Mouse (Mus musculus): Measurements from ENCODE around the gene Dtx3l. TPM values are rescaled to one million over a fixed set of nuclear protein-coding genes. Genes with fewer than 3 reads are reported as not detected.
"Not testable (repeated sequence)": the region's sequence is repeated elsewhere in the genome, so short reads cannot be mapped to it uniquely, and the experiment has no call there.

The Dtx3l gene
- polyA plus RNA-seq, 1 experiment from 2014 or later = 3.1 TPM

DNA sequence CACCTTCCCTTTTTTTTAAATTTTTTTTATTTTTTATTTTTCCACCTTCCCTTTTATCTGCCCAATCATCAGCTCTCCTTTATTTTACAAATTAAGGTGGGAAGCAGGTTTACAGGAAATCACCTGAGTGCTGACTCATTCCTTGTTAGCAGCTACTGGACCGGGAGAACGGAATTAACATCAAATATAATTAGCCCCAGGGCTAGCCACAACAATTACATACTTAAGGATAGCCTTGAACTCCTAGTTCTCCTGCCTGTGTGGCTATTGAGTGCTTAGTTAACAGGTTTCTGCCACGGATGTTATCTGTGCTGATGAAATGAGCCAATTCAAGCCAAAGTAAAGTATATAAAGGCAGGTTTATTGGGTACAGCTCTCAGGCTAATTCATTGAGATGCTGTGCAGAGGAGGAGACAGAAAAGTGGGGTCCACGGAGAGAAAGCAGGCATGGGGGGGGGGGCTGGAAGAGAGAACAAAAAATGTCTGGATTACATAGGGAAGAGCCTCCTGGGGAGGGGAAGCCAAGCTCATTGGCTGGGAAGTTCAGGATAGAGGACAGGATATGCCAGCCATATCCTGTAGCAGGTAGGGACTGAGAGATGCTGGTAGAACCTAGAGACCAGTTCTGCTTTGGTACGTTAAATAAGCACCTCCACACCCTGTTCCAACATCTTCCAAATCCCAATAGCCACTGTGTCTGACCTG lies 27.6 kb upstream of the Dtx3l start:
- 41% methylated on average over 5 of the region's 5 CpGs for WGBS
- no peaks in the 10 kb centered on the region for H3K27me3 ChIP-seq
- no peaks in the 10 kb centered on the region for H3K9me3 ChIP-seq
- no peak overlapping the region for H3K4me3 ChIP-seq
- no peaks in the 10 kb centered on the region for H3K36me3 ChIP-seq
- H3K27ac ChIP-seq = no peak overlapping the region
- no peak overlapping the region for H3K9ac ChIP-seq
- no peaks in the 10 kb centered on the region for H3K4me1 ChIP-seq
- ATAC-seq (ENCODE audit: low FRiP score, low read depth) = no peak
- no peak overlapping the region for H3K4me2 ChIP-seq (replicated peaks)

DNA sequence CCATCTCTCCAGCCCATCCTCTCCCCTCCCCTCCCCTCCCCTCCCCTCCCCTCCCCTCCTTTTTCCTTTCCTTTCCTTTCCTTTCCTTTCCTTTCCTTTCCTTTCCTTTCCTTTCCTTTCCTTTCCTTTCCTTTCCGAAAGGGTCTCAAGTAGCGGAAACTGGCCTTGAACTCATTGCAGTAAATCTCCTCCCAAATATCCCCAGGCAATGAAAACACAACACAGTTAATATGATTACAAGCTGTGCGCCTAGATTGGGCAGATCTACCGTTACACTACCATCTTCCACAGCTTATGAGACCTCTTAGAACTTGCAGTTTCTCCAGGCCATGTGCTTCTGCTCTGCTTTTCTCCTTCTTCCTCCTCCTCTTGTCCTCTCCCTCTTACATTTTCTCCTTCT lies 27.0 kb upstream of the Dtx3l start:
- WGBS = 41% methylated on average over 4 of the region's 4 CpGs
- not testable (repeated sequence) for H3K4me1 ChIP-seq; H3K27ac ChIP-seq; ATAC-seq (ENCODE audit: low FRiP score, low read depth); H3K27me3 ChIP-seq; H3K9me3 ChIP-seq; H3K36me3 ChIP-seq; H3K9ac ChIP-seq; H3K4me3 ChIP-seq; H3K4me2 ChIP-seq (replicated peaks)

DNA sequence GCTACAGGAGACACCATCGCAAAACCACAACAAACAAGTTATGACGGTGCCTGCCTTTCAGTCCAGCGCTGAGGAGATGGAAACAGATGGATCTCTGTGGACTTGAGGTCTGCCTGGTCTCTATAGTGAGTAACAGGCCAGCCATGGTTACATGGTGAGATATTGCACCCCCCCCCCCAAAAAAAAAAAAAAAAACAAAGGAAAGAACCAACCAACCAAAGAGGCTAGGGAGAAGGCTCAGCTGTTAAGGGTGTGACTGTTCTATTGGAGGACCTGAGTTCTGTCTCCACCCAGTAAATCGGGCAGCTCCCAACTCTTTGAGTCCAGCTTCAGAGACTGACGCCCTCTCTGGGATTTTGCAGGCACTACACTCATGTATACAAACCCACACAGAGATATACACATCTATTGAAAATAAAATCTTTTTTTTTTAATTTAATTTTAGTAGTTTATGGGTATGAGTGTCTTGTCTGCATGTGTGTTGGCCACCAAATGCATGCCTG lies 13.7 kb upstream of the Dtx3l start:
- 91% methylated on average over 5 of the region's 5 CpGs for WGBS
- Histone ChIP-seq H3K4me1 (no peaks in the 10 kb centered on the region), H3K27me3 (no peaks in the 10 kb centered on the region), H3K4me2 (replicated peaks) (no peak overlapping the region), H3K36me3 (no peaks in the 10 kb centered on the region), H3K4me3 (no peak overlapping the region), H3K27ac (no peak overlapping the region), H3K9ac (no peak overlapping the region), H3K9me3 (no peaks in the 10 kb centered on the region)
- no peak for ATAC-seq (ENCODE audit: low FRiP score, low read depth)

DNA sequence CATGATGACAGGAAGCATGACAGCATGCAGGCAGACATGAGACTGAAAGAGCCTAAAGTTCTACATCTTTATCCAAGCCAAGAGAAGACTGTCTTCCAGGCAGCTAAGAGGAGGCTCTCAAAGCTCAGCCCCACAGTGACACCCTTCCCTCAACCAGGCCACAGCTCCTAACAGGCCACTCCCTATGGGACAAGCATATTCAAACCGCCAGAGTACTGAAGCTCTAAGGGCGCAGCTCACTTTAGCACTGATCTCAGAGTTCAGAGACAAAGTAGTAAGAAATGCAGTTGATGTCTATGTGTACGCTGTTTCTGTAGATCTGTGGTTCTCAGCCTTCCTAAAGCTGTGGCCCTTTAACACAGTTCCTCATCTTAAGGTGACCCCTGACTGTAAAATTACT lies 12.3 kb upstream of the Dtx3l start:
- H3K36me3 ChIP-seq = no peaks in the 10 kb centered on the region
- H3K9ac ChIP-seq = no peak overlapping the region
- no peaks in the 10 kb centered on the region for H3K27me3 ChIP-seq
- no peak overlapping the region for H3K4me3 ChIP-seq
- H3K4me1 ChIP-seq = no peaks in the 10 kb centered on the region
- ATAC-seq (ENCODE audit: low FRiP score, low read depth) = no peak
- no peak overlapping the region for H3K4me2 ChIP-seq (replicated peaks)
- 98% methylated on average over 3 of the region's 3 CpGs for WGBS
- no peaks in the 10 kb centered on the region for H3K9me3 ChIP-seq
- H3K27ac ChIP-seq = no peak overlapping the region

DNA sequence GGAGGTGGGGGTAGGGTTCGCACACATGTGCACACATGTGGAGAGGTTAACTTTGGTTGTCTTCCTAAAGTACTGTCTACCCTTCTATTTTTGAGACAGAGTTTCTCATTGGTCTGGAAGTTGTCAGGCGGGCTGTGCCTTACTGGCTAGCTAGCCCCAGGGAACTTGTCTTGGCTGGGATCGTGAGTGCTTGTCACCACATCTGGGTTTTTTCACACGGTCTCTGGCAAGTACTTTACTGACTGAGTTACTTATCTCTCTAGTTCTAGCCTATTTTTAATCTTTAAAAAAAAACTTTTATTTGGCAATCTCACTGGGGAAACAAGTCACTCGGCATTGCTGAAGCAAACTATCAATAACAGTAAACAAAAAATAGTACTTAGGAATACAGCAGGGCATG lies 10.3 kb upstream of the Dtx3l start:
- H3K9ac ChIP-seq = no peak overlapping the region
- no peak overlapping the region for H3K4me2 ChIP-seq (replicated peaks)
- no peaks in the 10 kb centered on the region for H3K4me1 ChIP-seq
- H3K36me3 ChIP-seq = no peaks in the 10 kb centered on the region
- ATAC-seq (ENCODE audit: low FRiP score, low read depth) = no peak
- WGBS = 77% methylated on average over 5 of the region's 5 CpGs
- no peaks in the 10 kb centered on the region for H3K9me3 ChIP-seq
- no peak overlapping the region for H3K4me3 ChIP-seq
- H3K27me3 ChIP-seq = no peaks in the 10 kb centered on the region
- no peak overlapping the region for H3K27ac ChIP-seq

DNA sequence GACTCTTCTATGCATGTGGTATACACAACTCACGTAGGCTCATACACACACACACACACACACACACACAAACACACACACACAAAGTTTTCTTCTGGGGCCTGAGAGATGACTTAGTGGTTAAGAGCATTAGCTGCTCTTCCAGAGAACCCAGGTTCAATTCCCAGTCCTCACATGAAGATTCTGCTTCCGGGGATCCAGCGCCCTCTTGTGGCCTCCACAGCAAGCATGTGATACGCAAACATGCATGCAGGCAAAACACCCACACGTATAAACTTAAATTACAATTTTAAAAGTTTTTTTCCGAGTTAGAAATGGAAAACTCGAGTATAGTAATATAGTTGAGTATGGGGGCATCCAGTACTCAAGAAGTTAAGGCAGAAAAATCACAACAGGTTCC lies 2.4 kb upstream of the Dtx3l start:
- no peak overlapping the region for H3K27ac ChIP-seq
- H3K4me1 ChIP-seq = peaks cover 7% of the 10 kb centered on the region
- H3K27me3 ChIP-seq = no peaks in the 10 kb centered on the region
- no peaks in the 10 kb centered on the region for H3K36me3 ChIP-seq
- no peak overlapping the region for H3K4me2 ChIP-seq (replicated peaks)
- H3K9me3 ChIP-seq = no peaks in the 10 kb centered on the region
- H3K9ac ChIP-seq = no peak overlapping the region
- H3K4me3 ChIP-seq = no peak overlapping the region
- no peak for ATAC-seq (ENCODE audit: low FRiP score, low read depth)
- 84% methylated on average over 7 of the region's 7 CpGs for WGBS

DNA sequence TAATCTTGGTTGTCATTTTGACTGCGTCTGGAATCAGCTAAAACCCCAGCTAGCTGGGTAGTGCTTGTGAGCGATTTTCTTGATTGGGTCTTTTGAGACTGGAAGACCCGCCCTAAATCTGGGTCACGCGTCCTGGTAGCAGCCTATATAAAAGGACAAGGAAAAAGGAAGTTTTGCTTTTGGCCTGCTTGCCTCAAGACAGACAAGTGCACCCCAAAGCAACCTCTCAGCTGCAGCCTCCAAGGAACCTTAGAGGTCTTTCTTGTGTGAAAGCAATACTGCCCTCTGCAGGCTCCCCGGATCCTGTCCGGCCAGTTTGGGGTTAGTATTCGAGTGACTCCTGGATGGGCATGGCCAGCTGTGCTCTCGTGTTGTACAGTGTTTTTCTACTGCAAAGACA lies 739 bp upstream of the Dtx3l start:
- peak overlapping the region; percentile 55 for H3K4me3 ChIP-seq
- no peaks in the 10 kb centered on the region for H3K9me3 ChIP-seq
- H3K27ac ChIP-seq = no peak overlapping the region
- H3K4me1 ChIP-seq = peaks cover 7% of the 10 kb centered on the region
- no peak overlapping the region for H3K9ac ChIP-seq
- peak; percentile 55; the same call in 1 of the 2 replicates for ATAC-seq (ENCODE audit: low FRiP score, low read depth)
- WGBS = 14% methylated on average over 9 of the region's 9 CpGs
- H3K27me3 ChIP-seq = no peaks in the 10 kb centered on the region
- no peaks in the 10 kb centered on the region for H3K36me3 ChIP-seq
- H3K4me2 ChIP-seq (replicated peaks) = peak overlapping the region; percentile 83

DNA sequence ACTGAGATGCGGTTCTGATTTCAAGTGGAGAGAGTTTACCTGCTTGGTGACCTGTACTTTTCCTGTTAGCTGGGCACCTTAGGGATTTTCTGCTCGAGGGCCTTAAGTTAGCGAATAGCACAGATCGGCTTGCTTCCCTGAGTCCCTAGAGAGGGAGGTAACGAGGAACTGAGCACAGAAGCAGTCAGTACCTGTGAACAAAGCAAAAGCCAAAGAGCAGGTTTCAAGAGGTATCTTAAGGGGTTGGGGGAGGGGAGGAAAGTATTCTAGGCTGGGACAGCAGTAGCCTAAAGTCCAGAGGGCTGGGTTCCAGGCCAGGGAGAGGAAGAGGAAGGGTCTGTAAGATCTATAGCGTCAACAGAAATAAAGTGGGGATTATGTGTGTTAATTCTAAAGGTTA lies 310 bp upstream of the Dtx3l start:
- WGBS = 5% methylated on average over 6 of the region's 6 CpGs
- no peaks in the 10 kb centered on the region for H3K9me3 ChIP-seq
- H3K9ac ChIP-seq = peak overlapping the region; percentile 76
- H3K4me2 ChIP-seq (replicated peaks) = peak overlapping the region; percentile 83
- ATAC-seq (ENCODE audit: low FRiP score, low read depth) = 0 out of 2 replicates have a peak, but pooled peaks have one; percentile 6
- H3K4me1 ChIP-seq = peaks cover 7% of the 10 kb centered on the region
- no peak overlapping the region for H3K27ac ChIP-seq
- no peaks in the 10 kb centered on the region for H3K27me3 ChIP-seq
- no peaks in the 10 kb centered on the region for H3K36me3 ChIP-seq
- peak overlapping the region; percentile 55 for H3K4me3 ChIP-seq

DNA sequence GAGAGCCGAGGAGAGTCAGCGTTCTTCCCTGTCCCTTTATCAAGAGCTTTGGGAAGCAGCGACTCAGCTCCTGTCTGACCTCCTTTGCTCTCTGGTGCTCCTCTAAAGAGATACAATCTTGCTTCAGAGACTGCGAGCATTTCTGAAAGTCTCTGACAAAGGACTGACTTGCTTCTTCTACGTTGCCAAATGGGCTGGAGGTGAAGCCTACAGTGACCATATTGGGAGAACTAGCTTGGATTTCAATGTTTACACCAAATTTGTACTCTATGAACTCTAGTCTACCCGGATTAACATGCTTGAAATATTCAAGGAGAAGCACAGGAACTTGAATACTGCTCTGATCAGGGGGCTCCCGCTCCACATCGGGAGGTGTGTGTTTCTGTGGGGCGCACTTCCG lies 5.8 kb downstream of the Dtx3l start:
- ATAC-seq (ENCODE audit: low FRiP score, low read depth) = no peak
- H3K4me1 ChIP-seq = no peaks in the 10 kb centered on the region
- H3K27me3 ChIP-seq = no peaks in the 10 kb centered on the region
- H3K4me2 ChIP-seq (replicated peaks) = no peak overlapping the region
- no peaks in the 10 kb centered on the region for H3K9me3 ChIP-seq
- no peak overlapping the region for H3K9ac ChIP-seq
- 87% methylated on average over 10 of the region's 10 CpGs for WGBS
- H3K4me3 ChIP-seq = no peak overlapping the region
- no peak overlapping the region for H3K27ac ChIP-seq
- no peaks in the 10 kb centered on the region for H3K36me3 ChIP-seq

DNA sequence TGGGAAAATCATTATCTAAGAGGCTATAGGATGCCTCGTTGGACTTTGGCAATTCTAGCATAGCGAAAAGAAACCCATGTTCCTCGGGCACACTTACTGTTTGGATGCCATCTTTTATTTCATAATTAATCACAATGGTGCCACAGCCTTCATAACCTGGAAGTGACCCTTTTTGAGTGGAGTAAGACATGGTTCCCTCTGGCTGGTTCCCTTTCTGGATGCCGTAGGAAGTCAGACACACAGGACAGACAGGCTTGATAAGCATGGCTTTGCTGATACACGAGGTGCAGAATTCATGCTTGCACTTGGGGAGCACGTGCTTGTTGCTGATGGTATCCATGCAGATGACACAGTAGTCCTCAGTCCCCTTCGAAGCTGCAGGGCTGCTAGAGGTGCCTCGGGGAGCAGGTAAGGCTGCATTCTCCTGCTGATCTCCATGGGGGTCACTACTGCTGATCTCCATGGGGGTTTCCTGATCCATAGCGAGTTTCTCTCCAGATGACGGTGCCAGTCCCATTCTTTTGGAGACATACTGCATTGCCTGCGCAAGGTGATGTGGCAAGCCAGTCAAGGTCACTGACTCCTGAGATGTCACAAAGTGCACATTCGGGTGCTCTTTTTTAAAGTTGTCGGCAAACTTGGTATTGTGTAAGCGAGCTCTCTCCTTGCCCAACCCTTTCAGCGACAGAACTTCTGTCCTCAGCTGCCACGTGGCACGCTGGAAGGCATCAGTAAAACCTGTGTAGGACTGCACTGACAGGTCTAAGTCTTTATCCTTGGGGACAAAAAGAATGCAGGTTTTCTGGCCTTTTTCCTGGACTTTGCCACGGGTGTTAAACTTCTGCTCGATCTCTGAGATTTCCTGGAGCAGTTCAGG lies 6.5 kb downstream of the Dtx3l start:
- no peak for ATAC-seq (ENCODE audit: low FRiP score, low read depth)
- no peak overlapping the region for H3K4me3 ChIP-seq

DNA sequence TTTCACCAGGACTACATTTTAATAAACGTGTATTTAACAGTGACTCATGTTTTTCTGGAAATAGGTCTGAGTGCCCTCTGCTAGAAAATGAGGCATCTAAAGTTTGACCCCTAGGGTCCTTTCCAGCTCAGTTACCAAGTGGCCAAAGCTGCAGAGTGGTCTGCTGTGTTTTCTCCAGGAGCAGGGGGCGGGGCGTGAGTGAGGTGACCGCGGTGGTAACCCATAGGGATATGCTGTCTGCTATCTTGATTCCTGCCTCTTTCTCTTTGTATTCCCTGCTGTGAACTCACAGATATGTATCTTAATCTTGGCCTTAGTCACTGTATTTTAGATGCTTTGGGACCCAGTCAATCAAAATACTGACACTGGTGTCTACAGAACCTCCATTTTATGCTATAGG lies 14.6 kb downstream of the Dtx3l start:
- no peak for ATAC-seq (ENCODE audit: low FRiP score, low read depth)
- WGBS = 91% methylated on average over 5 of the region's 5 CpGs
- Histone ChIP-seq H3K27me3 (no peaks in the 10 kb centered on the region), H3K9ac (no peak overlapping the region), H3K9me3 (no peaks in the 10 kb centered on the region), H3K4me1 (no peaks in the 10 kb centered on the region), H3K27ac (no peak overlapping the region), H3K4me3 (no peak overlapping the region), H3K36me3 (no peaks in the 10 kb centered on the region), H3K4me2 (replicated peaks) (no peak overlapping the region)

More for the DNA sequence above, 6.5 kb downstream of the Dtx3l start:
- WGBS = 86% methylated on average over 19 of the region's 19 CpGs
- Histone ChIP-seq H3K4me1 (no peaks in the 10 kb centered on the region), H3K27me3 (no peaks in the 10 kb centered on the region), H3K4me2 (replicated peaks) (no peak overlapping the region), H3K9ac (no peak overlapping the region), H3K27ac (no peak overlapping the region), H3K9me3 (no peaks in the 10 kb centered on the region), H3K36me3 (no peaks in the 10 kb centered on the region)

DNA sequence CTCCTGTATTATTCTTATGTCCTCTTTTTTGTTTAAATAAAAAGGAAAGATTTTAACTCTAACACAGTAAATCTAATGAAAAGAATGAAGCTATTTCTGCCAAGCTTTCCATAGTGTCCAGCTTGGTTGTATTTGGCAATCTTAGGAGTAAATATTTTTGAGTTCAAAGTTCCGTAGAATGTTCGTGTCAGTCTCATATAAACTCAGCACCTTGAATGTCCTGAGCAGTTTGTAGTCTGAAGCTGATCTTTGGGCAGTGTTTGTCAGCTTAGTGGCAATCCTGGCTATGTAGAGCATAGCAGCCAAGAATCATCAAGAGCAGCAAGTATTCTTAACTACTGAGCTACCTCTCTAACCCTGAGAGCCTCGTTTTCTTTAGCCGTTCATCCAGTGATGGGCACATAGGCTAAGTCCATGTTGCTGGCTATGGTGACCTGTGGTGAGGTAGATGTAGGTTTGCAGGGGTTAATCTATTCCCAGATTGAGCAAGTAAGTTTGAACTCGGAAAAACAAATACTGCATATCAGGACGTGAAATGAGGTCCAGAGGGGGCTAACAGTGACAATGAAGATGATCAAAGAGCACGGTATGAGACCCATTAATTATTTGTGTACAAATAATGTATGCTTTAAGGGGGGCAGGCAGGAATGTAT lies 15.3 kb downstream of the Dtx3l start:
- H3K9ac ChIP-seq = no peak overlapping the region
- H3K4me1 ChIP-seq = peaks cover 5% of the 10 kb centered on the region; the same call in 1 of the 2 replicates
- no peak overlapping the region for H3K4me2 ChIP-seq (replicated peaks)
- H3K36me3 ChIP-seq = no peaks in the 10 kb centered on the region
- 85% methylated on average over 7 of the region's 7 CpGs for WGBS
- H3K27ac ChIP-seq = no peak overlapping the region
- H3K27me3 ChIP-seq = no peaks in the 10 kb centered on the region
- no peak overlapping the region for H3K4me3 ChIP-seq
- H3K9me3 ChIP-seq = no peaks in the 10 kb centered on the region
- no peak for ATAC-seq (ENCODE audit: low FRiP score, low read depth)

Data from limb, embryonic 13.5 days (tissue).